Mouse (Mus musculus): ENCODE results near the gene Ttll3.

Gene Ttll3

DNA sequence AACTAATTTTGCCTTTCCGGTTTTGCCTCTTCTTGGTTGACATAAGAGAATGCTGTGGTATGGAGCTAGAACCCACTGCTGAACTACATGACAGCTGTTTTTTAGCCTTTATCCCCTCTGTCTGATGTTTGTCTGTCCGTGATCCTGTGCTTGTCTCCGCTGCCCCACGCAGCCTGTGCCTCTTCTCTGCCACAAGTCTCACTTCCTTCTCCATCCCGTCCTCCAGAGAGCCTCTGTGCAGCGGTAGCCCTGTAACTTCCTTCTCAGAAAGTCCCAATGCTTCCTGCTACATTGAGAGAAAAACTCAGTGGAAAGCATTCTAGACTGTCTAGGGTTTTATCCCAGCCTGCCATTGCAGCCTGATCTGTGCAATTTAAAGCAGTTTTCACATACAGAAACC lies 9.8 kb upstream of the Ttll3 start:
- DNase-seq (ENCODE audit: low read depth): no peak

DNA sequence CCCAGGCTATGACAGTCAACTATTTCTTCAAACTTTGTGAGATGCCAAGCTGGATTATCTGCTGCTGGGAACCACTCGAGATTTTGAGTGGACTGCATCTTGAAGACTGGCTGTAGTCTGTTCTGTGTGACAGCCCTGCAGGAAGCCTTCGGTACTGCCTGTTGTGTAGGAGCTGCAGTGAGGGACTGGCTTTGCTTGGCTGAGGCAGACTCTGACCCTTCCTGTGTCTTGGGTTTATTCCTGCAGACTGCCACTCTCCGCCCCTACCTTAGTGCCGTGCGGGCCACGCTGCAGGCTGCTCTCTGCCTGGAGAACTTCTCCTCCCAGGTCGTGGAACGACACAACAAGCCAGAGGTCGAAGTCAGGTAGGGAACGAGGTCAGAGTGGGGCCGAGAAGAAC lies 8.6 kb upstream of the Ttll3 start:
- DNase-seq (ENCODE audit: low read depth): no peak

DNA sequence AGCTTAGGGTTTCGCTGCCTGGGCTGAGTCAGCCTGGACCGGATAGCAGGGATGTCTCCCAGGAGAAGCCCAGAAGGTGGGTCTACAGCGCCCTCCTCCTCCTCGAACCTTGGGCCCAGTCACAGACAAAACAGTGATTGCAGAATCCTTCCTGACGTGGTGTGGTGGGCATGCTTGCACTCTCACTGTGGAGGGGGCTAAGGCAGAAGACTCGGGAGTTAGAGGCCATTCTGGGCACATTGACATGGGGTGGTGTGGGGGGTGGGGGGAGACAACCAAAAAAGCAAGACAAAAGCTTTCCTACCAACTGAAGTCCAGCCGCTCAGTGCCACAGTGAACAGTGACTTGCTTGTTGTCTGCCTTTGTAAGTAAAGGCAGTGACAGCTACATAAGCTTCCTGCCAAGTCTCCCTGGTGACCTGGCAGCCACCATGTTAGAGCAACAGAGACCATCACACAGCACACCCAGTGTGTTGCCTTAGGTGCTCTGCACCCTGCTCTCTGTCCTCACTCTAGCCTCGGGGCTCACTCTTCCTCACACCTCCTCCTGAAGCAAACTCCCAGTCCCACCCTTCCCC lies 4.6 kb upstream of the Ttll3 start:
- DNase-seq (ENCODE audit: low read depth): no peak

DNA sequence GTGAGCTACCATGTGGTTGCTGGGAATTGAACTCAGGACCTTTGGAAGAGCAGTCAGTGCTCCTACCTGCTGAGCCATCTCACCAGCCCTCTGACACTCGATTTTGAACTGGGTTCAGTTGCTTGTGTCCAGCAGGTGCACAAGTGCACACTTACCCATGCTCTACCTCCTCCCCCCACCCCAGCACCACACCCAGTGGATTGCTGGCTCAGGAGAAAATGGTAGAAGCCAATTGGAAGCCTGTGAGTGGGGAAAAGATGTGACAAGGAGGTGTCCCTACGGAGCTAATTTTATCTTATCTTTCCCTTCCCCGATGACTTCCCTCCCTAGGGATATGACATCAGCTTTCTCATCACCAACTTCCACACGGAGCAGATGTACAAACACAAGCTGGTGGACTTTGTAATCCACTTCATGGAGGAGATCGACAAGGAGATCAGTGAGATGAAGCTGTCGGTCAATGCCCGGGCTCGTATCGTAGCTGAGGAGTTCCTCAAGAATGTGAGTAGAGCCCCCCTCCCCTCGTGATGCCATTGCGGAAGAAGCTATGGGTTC lies 3.8 kb upstream of the Ttll3 start:
- DNase-seq (ENCODE audit: low read depth): no peak

DNA sequence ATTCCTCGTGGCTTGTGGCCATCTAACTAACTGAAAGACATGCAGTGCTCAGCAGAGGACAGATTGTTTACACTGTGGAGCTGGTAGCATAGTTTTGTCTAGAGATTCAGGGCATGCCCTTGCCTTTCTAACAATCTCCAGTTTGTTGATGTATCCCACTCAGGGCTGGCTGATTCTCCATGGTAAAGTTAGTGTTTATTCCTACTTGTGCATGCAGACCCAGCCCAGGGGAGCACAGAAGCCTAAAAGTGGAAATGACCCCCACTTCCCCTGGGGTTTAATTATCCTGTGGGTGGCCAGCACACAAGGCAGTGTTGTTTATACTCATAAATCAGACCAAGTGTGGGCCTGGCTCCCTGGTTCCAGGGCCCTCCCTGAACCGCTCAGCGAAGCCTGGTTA lies 3.0 kb upstream of the Ttll3 start:
- no peak for DNase-seq (ENCODE audit: low read depth)

DNA sequence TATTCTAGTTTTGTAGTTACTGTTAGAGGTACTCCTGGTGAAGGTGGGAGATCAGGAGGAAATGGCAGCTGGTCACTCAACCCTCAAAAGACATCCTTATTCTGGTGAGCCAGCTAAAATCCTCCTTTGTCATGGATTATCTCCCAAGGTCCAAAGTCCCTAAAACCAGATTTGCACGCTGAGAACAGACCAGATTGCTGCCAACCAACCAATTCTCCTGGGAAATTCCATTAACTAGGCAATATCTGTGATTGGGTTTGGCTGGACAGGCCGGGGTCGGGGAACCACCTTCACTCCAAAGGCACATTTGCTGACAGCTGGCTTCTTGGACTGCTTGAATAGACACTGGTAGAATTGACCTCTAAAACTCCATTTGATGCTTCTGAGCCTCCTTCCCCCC lies 1.7 kb downstream of the Ttll3 start:
- no peak for DNase-seq (ENCODE audit: low read depth)

DNA sequence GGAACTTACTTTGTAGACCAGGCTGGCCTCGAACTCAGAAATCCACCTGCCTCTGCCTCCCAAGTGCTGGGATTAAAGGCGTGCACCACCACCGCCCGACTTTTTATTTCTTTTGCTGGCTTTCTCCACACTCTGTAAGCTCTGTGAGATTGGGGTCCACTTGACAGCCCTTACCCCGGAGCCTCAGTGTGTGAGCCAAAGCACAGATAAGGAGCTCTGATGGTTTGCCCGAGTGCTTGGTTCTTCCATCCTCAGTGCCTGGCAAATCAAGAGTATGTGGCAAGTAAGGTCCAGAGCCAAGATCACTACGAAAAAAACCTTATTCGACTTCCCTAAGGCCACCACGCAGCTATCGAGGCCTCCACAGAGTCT lies 2.9 kb downstream of the Ttll3 start:
- no peak for DNase-seq (ENCODE audit: low read depth)

DNA sequence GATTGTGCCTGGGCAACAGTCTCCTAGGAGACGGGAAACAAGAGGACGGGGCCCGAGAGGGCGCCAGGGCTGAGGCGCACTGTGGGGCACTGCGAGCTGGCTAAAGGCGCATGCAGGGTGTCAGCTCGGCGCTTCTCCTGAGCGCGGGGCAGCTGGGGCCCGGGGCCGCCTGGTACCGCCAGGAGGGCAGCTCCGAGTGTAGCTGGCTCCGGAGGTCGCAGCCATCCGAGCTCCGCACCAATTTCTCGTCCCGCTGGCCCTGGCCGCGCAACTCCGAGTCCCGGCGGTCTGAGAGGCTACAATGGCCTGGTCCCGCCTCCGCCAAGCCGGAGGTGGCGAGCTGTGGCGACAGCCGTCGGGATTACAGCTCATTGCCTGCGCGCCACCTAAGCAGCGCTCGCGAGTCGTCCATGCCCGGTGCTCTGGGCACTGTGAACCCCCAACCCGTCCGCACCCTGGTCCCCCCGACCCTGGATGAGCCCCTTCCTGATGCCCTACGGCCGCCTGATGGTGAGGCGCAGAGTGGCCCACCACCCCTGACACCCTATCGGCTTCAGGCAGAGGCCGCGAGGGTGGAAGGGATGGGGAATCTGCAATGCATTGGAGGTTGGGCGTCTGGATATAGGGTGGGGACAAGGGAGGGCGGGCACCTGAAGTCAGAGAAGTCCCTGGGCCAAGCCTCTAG lies 3.5 kb downstream of the Ttll3 start:
- no peak for DNase-seq (ENCODE audit: low read depth)

DNA sequence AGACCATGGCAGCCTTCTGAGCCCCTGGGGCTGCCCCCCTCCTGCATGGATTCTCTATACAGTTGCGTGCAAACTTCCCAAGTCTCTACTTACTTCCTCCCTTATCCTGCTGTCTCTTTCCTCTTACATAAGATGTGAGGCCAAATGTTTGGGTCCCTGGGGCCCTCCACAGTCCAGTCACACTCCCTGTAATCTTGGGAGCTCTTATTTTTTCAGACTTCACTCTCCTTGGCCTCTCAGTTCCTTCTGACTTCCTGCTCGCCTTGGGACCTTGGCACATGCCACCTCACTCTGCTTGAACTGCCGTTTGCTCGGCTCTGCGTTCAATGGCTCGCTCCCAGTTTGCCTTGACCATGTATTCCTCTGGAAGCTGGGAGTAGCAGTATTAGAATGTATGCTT lies 4.9 kb downstream of the Ttll3 start:
- DNase-seq (ENCODE audit: low read depth): no peak

DNA sequence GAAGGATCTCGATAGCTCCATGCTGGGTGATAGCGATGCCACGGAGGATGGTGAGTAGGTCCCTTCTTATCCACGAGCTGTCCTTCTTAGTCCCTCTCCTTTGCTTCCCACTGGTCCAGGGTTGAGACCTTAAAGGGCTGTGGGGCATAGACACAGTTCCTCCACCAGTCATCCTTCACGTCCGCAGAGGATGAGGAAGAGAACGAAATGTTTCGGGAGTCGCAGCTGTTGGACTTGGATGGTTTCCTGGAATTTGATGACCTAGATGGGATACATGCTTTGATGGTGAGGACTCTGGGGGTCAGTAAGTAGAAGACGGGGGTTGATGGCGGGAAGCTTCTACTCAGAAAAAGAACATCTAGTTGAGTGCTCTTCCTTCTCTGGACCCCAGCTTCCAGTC lies 5.8 kb downstream of the Ttll3 start:
- no peak for DNase-seq (ENCODE audit: low read depth)

DNA sequence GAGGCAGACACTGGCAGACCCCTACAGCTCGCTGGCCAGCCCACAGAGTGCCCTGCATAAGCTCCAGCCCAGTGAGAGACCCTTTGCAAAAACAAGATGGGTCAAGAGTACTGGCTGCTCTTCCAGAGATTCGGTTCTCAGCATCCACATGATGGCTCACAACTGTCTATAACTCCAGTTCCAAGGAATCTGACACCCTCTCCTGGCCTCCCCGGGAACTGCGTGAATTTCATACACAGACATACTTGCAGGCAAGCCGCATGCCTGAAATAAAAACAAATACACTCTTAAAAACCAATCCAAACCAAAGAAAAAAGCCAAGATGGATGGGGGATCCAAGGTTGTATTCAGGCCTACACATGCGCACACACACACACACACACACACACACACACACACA lies 6.4 kb downstream of the Ttll3 start:
- DNase-seq (ENCODE audit: low read depth): no peak

DNA sequence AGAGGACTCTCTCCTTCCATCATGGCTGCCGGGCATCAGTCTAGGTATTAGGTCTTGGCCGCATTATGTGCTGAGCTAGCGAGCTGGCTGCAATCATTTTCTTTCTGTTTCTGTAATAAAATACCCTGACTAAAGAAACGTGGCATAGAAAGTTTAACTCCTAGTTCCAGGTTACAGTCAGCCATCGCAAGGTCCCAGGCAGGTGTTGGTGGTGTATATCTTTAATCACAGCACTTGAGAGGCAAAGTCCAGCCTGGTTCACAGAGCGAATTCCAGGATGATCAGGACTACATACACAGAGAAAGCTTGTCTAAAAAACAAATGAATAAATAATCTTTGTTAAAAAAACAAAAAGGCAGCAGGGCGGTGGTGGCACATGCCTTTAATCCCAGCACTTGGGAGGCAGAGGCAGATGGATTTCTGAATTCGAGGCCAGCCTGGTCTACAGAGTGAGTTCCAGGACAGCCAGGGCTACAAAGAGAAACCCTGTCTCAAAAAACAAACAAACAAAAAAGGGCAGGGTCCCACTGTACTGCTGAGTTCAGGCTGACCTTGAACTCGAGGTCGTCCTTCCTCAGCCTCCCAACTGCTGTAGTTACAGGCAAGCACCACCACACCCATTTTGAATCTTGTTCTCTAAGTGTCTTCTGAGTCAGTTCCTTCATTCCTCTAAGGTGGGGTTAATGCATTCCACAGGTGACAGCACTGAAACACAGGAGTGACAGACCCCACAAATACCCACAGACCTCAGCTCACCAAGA lies 7.4 kb downstream of the Ttll3 start:
- no peak for DNase-seq (ENCODE audit: low read depth)

DNA sequence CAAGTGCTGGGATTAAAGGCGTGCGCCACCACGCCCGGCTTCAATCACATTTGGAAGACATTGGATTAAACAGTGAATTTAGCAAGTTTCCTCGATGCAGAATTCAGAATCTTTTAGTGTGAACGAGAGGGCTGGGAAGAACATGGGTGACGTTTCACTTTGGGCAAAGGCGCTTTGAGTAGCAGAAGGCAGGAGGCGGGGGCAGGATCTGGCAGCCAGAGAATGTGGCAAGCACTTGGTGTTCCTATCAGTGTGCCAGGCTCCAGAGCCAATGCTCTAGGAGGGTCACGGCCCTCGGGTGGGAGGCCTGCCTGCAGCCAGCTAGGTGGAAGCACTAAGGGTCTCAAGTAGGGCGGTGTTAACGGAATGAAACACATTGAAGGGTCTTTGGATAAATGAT lies 13.0 kb downstream of the Ttll3 start:
- no peak for DNase-seq (ENCODE audit: low read depth)

DNA sequence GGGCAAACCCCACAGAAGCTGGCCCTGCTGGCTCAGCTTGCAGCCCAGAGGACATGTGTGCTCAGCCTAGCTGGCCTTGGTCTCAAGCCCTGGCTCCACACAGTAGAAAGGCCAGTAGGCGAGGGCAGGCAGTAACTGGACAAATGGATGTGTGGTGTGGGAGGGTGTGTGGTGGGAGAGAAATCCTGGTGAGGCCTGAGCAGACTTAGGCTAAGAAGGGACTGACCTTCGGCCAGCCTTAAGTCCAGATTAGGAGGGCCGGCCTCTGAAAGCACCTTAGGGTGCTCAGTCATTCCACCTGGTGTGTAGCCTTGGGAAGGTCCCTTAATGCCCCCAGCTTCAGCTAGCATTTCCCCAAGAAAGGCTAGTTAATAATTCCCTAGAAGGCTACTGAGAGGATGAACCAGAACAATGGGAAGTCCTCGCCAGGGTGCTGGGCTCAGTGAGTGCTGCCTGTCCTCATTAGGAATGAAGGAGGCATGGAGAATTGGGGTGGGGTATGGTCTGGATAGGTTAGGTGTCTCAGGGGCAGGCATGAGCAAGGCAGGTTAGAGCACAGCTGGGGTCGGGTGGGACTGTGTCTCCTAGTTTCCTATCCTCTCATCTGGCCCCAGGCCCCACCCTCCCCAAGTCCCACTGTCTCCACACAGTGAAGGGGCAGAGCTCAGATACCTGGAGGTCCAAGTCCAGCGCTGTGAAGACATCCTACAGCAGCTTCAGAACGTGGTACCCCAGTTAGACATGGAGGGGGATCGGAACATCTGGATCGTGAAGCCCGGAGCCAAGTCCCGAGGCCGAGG lies 15.8 kb downstream of the Ttll3 start:
- DNase-seq (ENCODE audit: low read depth): no peak

DNA sequence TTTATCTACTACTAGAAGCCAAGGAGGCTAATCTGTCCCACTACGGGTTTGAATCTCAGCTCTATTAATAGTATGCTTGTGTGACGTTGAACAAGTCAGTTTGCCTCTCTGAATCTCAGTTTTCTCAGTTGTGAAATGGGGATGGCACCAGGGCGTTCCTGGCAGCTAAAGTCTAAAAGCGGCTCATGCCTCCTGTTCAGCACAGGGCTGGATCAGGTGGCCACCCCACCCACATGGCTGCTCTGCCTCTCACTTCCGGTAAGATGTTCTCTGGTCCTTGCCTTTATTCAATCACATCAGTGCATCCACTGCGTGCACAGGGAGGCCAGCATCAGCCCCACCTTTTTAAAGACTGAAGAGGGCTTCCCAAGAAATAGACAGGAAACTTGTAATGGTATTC lies 16.4 kb downstream of the Ttll3 start:
- DNase-seq (ENCODE audit: low read depth): no peak

DNA sequence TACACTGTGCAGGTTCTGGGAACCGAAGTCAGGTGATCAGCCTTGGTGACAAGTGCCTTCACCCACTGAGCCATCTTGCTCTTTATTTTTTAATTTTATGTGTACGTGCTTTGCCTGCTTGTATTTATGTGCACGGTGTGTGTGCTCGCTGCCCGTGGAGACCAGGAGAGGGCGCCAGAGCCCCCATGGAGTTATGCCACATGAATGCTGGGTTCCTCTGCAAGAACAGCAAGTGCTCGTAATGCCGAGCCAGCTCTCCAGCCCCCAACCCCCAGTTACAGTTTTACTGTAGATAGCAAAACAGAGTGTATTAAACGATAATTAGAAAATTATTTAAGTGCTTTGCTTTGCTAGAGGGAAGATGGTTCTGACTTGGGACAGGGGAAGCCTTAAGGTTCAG lies 17.6 kb downstream of the Ttll3 start:
- DNase-seq (ENCODE audit: low read depth): no peak

DNA sequence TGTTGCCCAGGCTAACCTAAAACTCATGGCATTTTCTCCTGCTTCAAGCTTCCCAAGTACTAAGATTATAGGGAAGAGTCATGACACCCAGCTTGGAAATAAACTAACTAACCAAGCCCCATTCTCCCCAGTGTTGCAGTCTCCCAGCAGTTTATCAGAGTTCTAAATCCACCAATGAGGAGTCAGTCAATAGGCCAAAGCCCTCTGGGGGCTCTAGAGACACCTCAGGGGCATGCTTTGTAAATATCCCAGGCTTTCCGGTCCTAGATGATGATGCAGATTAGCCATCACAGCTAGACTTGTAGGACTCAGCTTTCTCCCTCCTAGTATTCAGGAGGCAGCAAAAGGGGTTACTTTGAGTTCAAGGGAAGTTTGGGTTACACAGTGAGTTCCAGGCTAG lies 20.9 kb downstream of the Ttll3 start:
- no peak for DNase-seq (ENCODE audit: low read depth)

DNA sequence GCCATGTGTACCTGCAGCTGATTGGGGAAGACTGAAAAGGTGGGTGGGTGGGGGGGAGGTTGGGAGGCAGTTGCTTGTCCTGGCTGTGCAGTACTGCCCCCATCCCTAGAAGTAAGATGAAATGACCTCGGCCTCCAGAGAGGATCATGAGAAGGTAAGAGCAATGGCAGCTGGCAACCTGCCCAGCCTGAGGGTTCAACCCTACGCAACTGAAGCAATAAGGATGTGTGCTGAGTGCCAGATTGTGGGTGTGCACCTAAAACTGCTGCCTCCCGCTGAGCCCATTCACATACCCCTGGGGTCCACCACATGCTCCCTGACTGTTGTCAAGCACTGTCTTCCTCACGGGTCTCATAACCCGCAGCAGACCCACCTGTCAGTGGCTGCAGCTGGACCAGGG lies 27.4 kb downstream of the Ttll3 start:
- no peak for DNase-seq (ENCODE audit: low read depth)

DNA sequence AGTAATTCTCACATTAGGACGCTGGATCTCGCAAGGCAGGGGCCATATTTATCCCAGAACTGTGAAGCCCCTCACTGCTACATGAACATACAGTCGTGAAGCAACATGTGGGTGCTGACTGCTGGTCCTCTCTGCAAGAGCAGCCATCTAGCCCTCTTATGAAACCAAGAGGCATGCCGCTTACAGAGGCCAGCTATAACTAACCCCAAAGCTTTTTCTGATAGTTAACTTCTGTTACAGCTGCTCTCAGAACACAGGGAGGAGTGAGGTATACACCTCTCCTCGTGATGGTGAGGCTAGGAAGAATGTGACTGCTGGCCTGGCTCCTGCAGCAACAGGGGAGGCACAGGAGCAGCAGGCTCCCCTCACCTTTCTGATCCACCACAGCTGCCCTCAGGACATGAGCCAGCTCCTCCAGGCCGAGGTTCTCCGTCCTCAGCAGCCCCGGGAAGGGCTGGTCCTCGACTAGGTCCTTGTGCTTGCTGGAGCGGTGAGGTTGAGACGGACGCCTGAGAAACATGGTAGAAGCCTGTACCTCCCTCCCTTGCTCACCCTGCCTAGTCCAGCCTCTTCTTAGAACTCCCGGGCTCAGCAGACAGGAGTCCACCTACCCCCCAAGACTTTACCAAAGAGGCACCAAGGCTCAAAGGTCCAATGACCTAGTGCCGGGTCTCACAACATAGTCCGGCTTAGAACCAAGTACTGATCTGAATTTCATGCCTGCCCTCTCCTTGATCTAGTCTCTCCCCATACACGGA lies 29.6 kb downstream of the Ttll3 start:
- DNase-seq (ENCODE audit: low read depth): no peak

DNA sequence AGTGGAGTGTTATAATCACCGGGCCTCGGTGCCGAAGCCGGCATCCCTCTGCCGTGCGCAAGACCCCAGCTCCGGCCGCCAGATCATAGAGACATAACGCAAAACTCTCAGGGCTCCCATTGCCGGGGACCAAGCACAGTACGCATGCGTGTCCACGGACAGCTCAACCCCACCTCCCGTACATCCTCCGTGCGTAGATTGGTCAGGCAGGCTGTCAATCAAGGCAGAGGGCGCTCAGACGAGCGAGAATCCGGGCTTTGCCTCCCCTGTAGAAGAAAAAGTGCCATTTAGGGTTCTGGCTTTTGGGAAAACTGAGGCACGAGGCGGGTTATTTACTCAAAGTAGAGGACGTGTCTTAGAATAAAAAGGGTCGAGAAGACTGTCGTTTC lies 30.1 kb downstream of the Ttll3 start, which contains the start of gene Rpusd3:
Rpusd3 (minus strand) TSS at position 142 of the 389 bp plus-strand sequence.
- DNase-seq (ENCODE audit: low read depth): peak; percentile 90

DNA sequence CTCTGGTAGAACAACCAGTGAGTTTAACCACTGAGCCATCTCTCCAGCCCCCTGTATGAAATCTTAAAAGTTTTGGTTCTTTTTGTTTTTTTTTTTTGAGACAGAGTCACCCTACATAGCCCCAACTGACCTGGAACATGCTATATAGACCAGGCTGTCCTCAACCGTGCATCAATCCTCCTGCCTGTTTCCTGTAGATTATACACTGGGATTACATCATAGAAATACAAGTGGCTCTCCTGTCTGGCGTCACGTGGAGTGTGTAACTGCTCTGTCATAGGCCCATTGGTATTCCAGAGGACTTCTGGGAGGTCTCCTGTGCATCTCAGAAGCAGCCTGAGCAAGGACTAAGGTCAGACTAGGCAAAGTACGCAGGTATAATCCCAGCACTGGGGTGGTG lies 33.9 kb downstream of the Ttll3 start:
- DNase-seq (ENCODE audit: low read depth): no peak

DNA sequence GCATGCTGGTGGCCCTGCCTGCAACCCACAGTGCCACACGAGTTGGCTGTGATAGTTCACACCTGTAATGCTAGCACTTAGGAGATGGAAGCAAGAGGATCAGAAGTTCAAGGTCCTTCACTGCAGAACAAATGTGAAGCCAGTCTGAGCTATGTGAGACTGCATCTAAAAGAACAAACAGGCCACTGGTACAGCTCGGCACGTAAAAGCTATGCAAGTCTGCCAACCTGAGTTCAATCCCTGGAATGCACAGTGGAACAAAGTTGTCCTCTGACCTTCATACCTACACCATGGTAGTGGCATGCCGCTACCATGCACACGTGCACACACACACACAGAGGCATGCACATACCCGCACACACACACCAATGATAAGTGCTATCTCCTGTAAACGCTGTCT lies 35.1 kb downstream of the Ttll3 start:
- DNase-seq (ENCODE audit: low read depth): no peak

Measured in fibroblast of lung, adult 2 months (primary cell).